Mouse (Mus musculus): ENCODE results near the gene Cdc42ep2. TPM values are rescaled to one million over a fixed set of nuclear protein-coding genes. Genes with fewer than 3 reads are reported as not detected.

The Cdc42ep2 gene
- total and polyA plus RNA-seq, 3 experiments: 1.1 to 1.7 TPM; not detected in 1

GRCm38 (mm10) chr19:5922119-5922942 is 2.3 kb downstream of the Cdc42ep2 start:
- no peaks in the 10 kb centered on the region for H3K79me2 ChIP-seq (ENCODE audit: control insufficient read depth, insufficient read depth, low read length, poor library complexity)
- peaks cover 0 to 12% of the 10 kb centered on the region in 2 experiments; a peak in 2 of 4 replicates for H3K36me3 ChIP-seq (ENCODE audit: control insufficient read depth in 1 of 2, insufficient read depth in 2 of 2, low read length in 2 of 2)
- DNase-seq (ENCODE audit: low read depth, low spot score): peak; percentile 89
- peak overlapping the region; percentile 28 to 38 for H3K4me3 ChIP-seq (ENCODE audit: control insufficient read depth in 1 of 2, insufficient read depth in 1 of 2, low read depth in 2 of 2, low read length in 2 of 2)
- H3K9ac ChIP-seq (ENCODE audit: control insufficient read depth, low read depth, low read length, poor library complexity, severe bottlenecking): peak overlapping the region; percentile 54
- H3K27me3 ChIP-seq (ENCODE audit: control insufficient read depth in 1 of 2, insufficient read depth in 2 of 2, low read length in 2 of 2): no peaks in the 10 kb centered on the region
- H3K9me3 ChIP-seq (replicated peaks; ENCODE audit: insufficient read depth, low read length): no peaks in the 10 kb centered on the region
- peaks cover 12 to 16% of the 10 kb centered on the region in 2 experiments for H3K4me1 ChIP-seq (ENCODE audit: control insufficient read depth in 1 of 2, insufficient read depth in 2 of 2, low read length in 2 of 2)
- peak overlapping the region; percentile 90 for H3K27ac ChIP-seq (ENCODE audit: control insufficient read depth, low read depth, low read length)
- TF ChIP-seq BHLHE40 (IDR thresholded peaks at IDR 0.05; ENCODE audit: borderline replicate concordance, low read depth, low read length) (peak; percentile 78), MAX (IDR thresholded peaks at IDR 0.05; ENCODE audit: low read length) (peak; percentile 96), ETS1 (IDR thresholded peaks at IDR 0.05; ENCODE audit: low read depth, low read length) (peak; percentile 98), NELFE (IDR thresholded peaks at IDR 0.05; ENCODE audit: low read depth, low read length) (no peak), E2F4 (IDR thresholded peaks at IDR 0.05; ENCODE audit: borderline replicate concordance, low read depth, low read length) (no peak), CTCF (IDR thresholded peaks at IDR 0.05 in 2 of 3, conservative IDR thresholded peaks at IDR 0.05 in 1 of 3; ENCODE audit: control insufficient read depth in 1 of 3, insufficient read depth in 1 of 3, low read depth in 2 of 3, low read length in 3 of 3, poor library complexity in 1 of 3, severe bottlenecking in 1 of 3) (no peak), UBTF (IDR thresholded peaks at IDR 0.05; ENCODE audit: borderline replicate concordance, insufficient read depth, low read depth, low read length) (no peak), MXI1 (IDR thresholded peaks at IDR 0.05; ENCODE audit: low read depth, low read length) (peak; percentile 97), USF1 (IDR thresholded peaks at IDR 0.05; ENCODE audit: low read depth, low read length) (peak; percentile 75), CHD1 (IDR thresholded peaks at IDR 0.05; ENCODE audit: low read depth, low read length) (no peak), EP300 (IDR thresholded peaks at IDR 0.05; ENCODE audit: low read depth in 1 of 2, low read length in 2 of 2) (peak; percentile 89), RCOR1 (IDR thresholded peaks at IDR 0.05; ENCODE audit: low read depth, low read length) (peak; percentile 81), POLR2AphosphoS2 (IDR thresholded peaks at IDR 0.05; ENCODE audit: low read length) (no peak), GATA1 (IDR thresholded peaks at IDR 0.05; ENCODE audit: low read depth, low read length) (peak; percentile 97), SMC3 (IDR thresholded peaks at IDR 0.05; ENCODE audit: low read depth, low read length) (0 out of 2 replicates have a peak, but pooled peaks have one; percentile 10), TAL1 (IDR thresholded peaks at IDR 0.05; ENCODE audit: low read length) (peak; percentile 92), MEF2A (IDR thresholded peaks at IDR 0.05; ENCODE audit: extremely low read depth, insufficient replicate concordance, low read depth, low read length, poor library complexity, severe bottlenecking) (peak; percentile 41; the same call in 1 of the 2 replicates), ZNF384 (IDR thresholded peaks at IDR 0.05; ENCODE audit: low read depth, low read length) (0 out of 2 replicates have a peak, but pooled peaks have one; percentile 13), TCF12 (IDR thresholded peaks at IDR 0.05; ENCODE audit: low read depth, low read length) (peak; percentile 96), NRF1 (IDR thresholded peaks at IDR 0.05; ENCODE audit: insufficient read depth, low read depth, low read length, poor library complexity, severe bottlenecking) (no peak), ZC3H11A (IDR thresholded peaks at IDR 0.05; ENCODE audit: low read depth, low read length) (no peak), CHD2 (IDR thresholded peaks at IDR 0.05; ENCODE audit: low read length) (peak; percentile 21; the same call in 1 of the 2 replicates), USF2 (IDR thresholded peaks at IDR 0.05; ENCODE audit: borderline replicate concordance in 1 of 2, insufficient read depth in 1 of 2, low read depth in 1 of 2, low read length in 2 of 2) (no peak), JUND (IDR thresholded peaks at IDR 0.05; ENCODE audit: low read depth, low read length) (no peak), ZKSCAN1 (IDR thresholded peaks at IDR 0.05; ENCODE audit: low read depth, low read length) (0 out of 2 replicates have a peak, but pooled peaks have one; percentile 27), KAT2A (conservative IDR thresholded peaks at IDR 0.05; ENCODE audit: low read depth, low read length) (no peak; the same call in 1 of the 2 replicates), MYC (IDR thresholded peaks at IDR 0.05; ENCODE audit: low read depth, low read length) (peak; percentile 96), HCFC1 (IDR thresholded peaks at IDR 0.05; ENCODE audit: low read depth, low read length) (peak; percentile 34; the same call in 1 of the 2 replicates), MAFK (IDR thresholded peaks at IDR 0.05; ENCODE audit: borderline replicate concordance, low read depth, low read length) (peak; percentile 39; the same call in 1 of the 2 replicates), TBP (IDR thresholded peaks at IDR 0.05; ENCODE audit: low read depth, low read length) (peak; percentile 71), POLR2AphosphoS5 (IDR thresholded peaks at IDR 0.05; ENCODE audit: borderline replicate concordance, low read depth, low read length) (no peak), POLR2A (IDR thresholded peaks at IDR 0.05; ENCODE audit: control insufficient read depth in 1 of 2, insufficient read depth in 1 of 2, low read depth in 1 of 2, low read length in 2 of 2, poor library complexity in 1 of 2) (peak; percentile 17 to 53; a peak in 2 of 4 replicates), MYB (IDR thresholded peaks at IDR 0.05; ENCODE audit: low read depth, low read length) (no peak), GABPA (IDR thresholded peaks at IDR 0.05; ENCODE audit: low read depth, low read length) (no peak), MAZ (IDR thresholded peaks at IDR 0.05; ENCODE audit: low read depth, low read length) (peak; percentile 87)
